Mouse (Mus musculus) hindbrain, embryonic 14.5 days (tissue): ENCODE measurements at regions not wholly inside any gene's neighbourhood (a gene's known extent, or its start where the extent isn't known, plus 50 kb on each side); places are given as distances from the start of the nearest gene placed in this dataset.
A peak's percentile ranks its signal among the peaks of the same experiment; 100 is the strongest.
"Not testable (repeated sequence)": the region's sequence is repeated elsewhere in the genome, so short reads cannot be mapped to it uniquely, and the experiment has no call there.

Source experiments
- ATAC-seq: fragments of 200-750 bp; cut with Nextera tagmentation; 2 replicates; pipeline ENCODE4 v1.8.0; 2017; ENCODE audit warnings: moderate number of reproducible peaks, mild to moderate bottlenecking, moderate TSS enrichment, moderate library complexity; ENCODE audit not compliant: low FRiP score
- DNase-seq: peaks from one replicate; pipeline ENCODE4 v3.0.0-alpha.2; 2015; ENCODE audit warnings: low spot score
- H3K27ac ChIP-seq: fragments of 300-500 bp; sonication (generic); 2 replicates; pipeline ENCODE4 v1.5.1; 2014; ENCODE audit warnings: mild to moderate bottlenecking, moderate library complexity
- H3K27me3 ChIP-seq: fragments of 300-500 bp; sonication (generic); 2 replicates; pipeline ENCODE4 v1.6.1; 2014; ENCODE audit warnings: mild to moderate bottlenecking, low read length, mixed read lengths; ENCODE audit not compliant: control insufficient read depth, insufficient read depth
- H3K36me3 ChIP-seq: fragments of 300-500 bp; sonication (generic); replicated peaks from 2 replicates; pipeline ENCODE4 v1.6.1; 2014; ENCODE audit not compliant: control insufficient read depth, insufficient read depth
- H3K4me1 ChIP-seq: fragments of 300-500 bp; sonication (generic); replicated peaks from 2 replicates; pipeline ENCODE4 v1.6.1; 2014; ENCODE audit warnings: antibody characterized with exemption, low read length, mixed read lengths; ENCODE audit not compliant: control insufficient read depth, insufficient read depth
- H3K4me2 ChIP-seq: fragments of 300-500 bp; sonication (generic); replicated peaks from 2 replicates; pipeline ENCODE4 v1.6.1; 2014; ENCODE audit warnings: mild to moderate bottlenecking, moderate library complexity
- H3K4me3 ChIP-seq: fragments of 300-500 bp; sonication (generic); replicated peaks from 2 replicates; pipeline ENCODE4 v1.5.1; 2014; ENCODE audit warnings: mild to moderate bottlenecking, low read length
- H3K9ac ChIP-seq: fragments of 300-500 bp; sonication (generic); 2 replicates; pipeline ENCODE4 v1.6.1; 2014
- H3K9me3 ChIP-seq: fragments of 300-500 bp; sonication (generic); 2 replicates; pipeline ENCODE4 v1.6.1; 2016; ENCODE audit warnings: low read length; ENCODE audit not compliant: control insufficient read depth
- WGBS: fragments of 180-500 bp; shearing (Covaris S2); extraction: QIAGEN DNeasy Blood & Tissue Kit; methylation state at CpG from one replicate; pipeline ENCODE4 v1.1.7; 2014; 5-methylcytosine and 5-hydroxymethylcytosine counted together

- no peaks in the 10 kb centered on the region for H3K27me3 ChIP-seq
- no peak overlapping the region for H3K4me3 ChIP-seq
- no peak for ATAC-seq
- DNase-seq: no peak
- no peaks in the 10 kb centered on the region for H3K36me3 ChIP-seq
- H3K27ac ChIP-seq: no peak overlapping the region
- no peak overlapping the region for H3K4me2 ChIP-seq
- no peaks in the 10 kb centered on the region for H3K4me1 ChIP-seq
- H3K9me3 ChIP-seq: no peaks in the 10 kb centered on the region
- no peak overlapping the region for H3K9ac ChIP-seq
These were observed 267.4 kb downstream of the Plod2 start for GRCm38 (mm10) chr9:92809469-92809868.

DNA sequence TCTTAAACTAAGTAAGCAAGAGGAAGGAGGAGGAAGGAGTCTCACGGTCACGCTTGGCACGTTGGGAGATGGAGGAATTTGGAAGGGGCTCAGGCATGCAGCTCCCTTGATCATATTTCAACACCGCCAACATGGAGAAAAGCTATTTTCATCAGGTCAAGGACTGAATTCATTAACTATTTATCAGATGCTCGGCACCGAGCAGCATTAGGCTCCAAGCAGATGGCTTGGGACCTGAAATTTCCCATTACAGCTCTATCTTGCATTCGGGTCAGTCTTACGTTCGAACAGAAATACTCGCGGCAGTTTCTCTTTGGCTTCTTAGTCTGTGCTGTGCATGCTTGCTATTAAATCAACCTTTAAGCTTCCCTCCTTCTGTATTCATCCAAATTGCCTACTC lies 278.7 kb downstream of the Plod2 start:
- ATAC-seq (peak; percentile 66; the same call in 1 of the 2 replicates), DNase-seq (peak; percentile 31)
- Histone ChIP-seq H3K36me3 (no peaks in the 10 kb centered on the region), H3K9me3 (no peaks in the 10 kb centered on the region), H3K4me3 (peak overlapping the region; percentile 2; the same call in 1 of the 2 replicates), H3K9ac (peak overlapping the region; percentile 28; the same call in 1 of the 2 replicates), H3K4me2 (peak overlapping the region; percentile 46), H3K27me3 (no peaks in the 10 kb centered on the region), H3K4me1 (no peaks in the 10 kb centered on the region; the same call in 1 of the 2 replicates), H3K27ac (no peak overlapping the region)
- WGBS: 27% methylated on average over 11 of the region's 11 CpGs

DNA sequence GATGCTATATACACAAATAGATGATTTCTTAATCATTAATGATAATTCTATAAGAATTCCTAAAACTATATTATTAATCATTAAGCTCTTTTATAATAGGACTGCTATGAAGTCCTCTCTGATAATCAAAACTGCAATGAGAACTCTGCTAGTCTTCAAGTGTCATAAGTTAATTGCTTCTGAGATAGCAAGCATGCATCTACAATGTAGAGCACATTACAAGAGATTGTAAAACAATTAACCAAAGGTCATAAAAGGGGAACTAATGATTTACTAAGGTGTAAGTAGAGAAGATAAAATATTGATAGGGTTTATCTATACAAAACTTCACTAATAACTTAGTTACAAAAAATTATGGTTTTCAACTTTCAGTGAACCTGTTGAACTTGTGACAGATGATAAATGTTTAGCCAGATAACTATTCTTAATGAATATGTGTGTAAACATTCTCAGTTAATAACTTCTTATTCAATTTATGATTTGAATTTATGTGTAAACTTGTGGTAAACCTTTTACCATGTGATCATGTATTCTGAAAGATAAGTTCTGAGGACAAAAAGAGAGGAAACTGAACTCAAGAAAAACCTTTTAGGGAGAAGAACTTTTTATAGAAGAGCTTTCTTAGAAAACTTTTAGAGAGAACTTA lies 284.8 kb downstream of the Plod2 start:
- Histone ChIP-seq H3K4me1 (no peaks in the 10 kb centered on the region), H3K4me3 (no peak overlapping the region), H3K9ac (no peak overlapping the region), H3K36me3 (no peaks in the 10 kb centered on the region), H3K9me3 (no peaks in the 10 kb centered on the region), H3K27me3 (no peaks in the 10 kb centered on the region), H3K4me2 (no peak overlapping the region), H3K27ac (no peak overlapping the region)
- DNase-seq (no peak), ATAC-seq (no peak)

- H3K9me3 ChIP-seq, H3K27me3 ChIP-seq, H3K4me2 ChIP-seq, H3K27ac ChIP-seq, H3K9ac ChIP-seq, H3K4me1 ChIP-seq, H3K36me3 ChIP-seq, H3K4me3 ChIP-seq, ATAC-seq, DNase-seq: not testable (repeated sequence)
- 97% methylated on average over 2 of the region's 2 CpGs for WGBS
These were observed 294.1 kb downstream of the Plod2 start for GRCm38 (mm10) chr9:92836156-92836555.

DNA sequence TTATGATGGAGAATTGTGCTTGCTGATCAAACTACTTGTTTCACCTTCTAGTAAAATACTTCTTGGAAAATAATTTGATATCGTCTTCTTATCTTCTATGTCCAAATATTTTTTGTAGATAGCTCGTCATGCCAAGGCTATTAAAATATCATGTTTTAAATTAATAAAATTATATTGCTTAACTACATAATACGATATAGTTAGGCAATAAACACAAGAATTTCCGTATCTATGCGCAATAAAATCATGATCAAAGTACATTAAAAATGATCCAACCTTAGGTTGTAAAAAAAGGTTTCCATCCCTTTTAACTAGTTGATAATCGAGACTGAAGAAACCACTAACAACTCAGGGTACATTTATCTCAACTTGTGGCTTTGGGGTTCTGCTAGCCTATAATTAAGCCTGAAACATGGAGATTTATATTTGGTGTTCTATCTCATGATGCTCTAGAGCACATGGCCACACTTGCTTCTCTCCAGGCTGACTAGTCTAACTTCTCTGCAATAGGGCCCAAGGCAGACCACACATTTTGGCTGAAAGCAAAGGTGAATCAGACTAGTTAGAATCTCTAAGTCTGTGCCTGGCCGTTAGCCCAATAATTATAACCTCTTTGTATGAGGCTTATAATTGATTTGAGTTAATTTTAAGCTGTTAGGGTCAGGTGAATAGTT lies 314.5 kb downstream of the Plod2 start:
- whole genome bisulfite sequencing: 93% methylated on average over 7 of the region's 7 CpGs
- Histone ChIP-seq H3K9ac (no peak overlapping the region), H3K9me3 (no peaks in the 10 kb centered on the region), H3K4me2 (no peak overlapping the region), H3K36me3 (no peaks in the 10 kb centered on the region), H3K27me3 (no peaks in the 10 kb centered on the region), H3K4me1 (no peaks in the 10 kb centered on the region), H3K27ac (no peak overlapping the region), H3K4me3 (no peak overlapping the region)
- no peak for ATAC-seq
- DNase-seq: no peak

GRCm38 (mm10) chr9:92865822-92866221 lies 323.8 kb downstream of the Plod2 start:
- WGBS: 93% methylated on average over 6 of the region's 6 CpGs
- Histone ChIP-seq H3K4me1 (no peaks in the 10 kb centered on the region), H3K9ac (no peak overlapping the region), H3K27me3 (no peaks in the 10 kb centered on the region), H3K36me3 (no peaks in the 10 kb centered on the region), H3K9me3 (no peaks in the 10 kb centered on the region), H3K27ac (no peak overlapping the region), H3K4me2 (no peak overlapping the region), H3K4me3 (no peak overlapping the region)
- DNase-seq (no peak), ATAC-seq (no peak)

- H3K27ac ChIP-seq: no peak overlapping the region
- no peak overlapping the region for H3K4me2 ChIP-seq
- H3K9ac ChIP-seq: no peak overlapping the region
- H3K36me3 ChIP-seq: no peaks in the 10 kb centered on the region
- 32% methylated on average over 4 of the region's 4 CpGs for WGBS
- no peaks in the 10 kb centered on the region for H3K9me3 ChIP-seq
- ATAC-seq (no peak), DNase-seq (peak; percentile 73)
- H3K4me1 ChIP-seq: peaks cover 6% of the 10 kb centered on the region; the same call in 1 of the 2 replicates
- no peak overlapping the region for H3K4me3 ChIP-seq
- no peaks in the 10 kb centered on the region for H3K27me3 ChIP-seq
These were observed 336.6 kb downstream of the Plod2 start for GRCm38 (mm10) chr9:92878589-92878988.

- DNase-seq (no peak), ATAC-seq (no peak)
- no peak overlapping the region for H3K9ac ChIP-seq
- no peak overlapping the region for H3K27ac ChIP-seq
- H3K4me2 ChIP-seq: no peak overlapping the region
- H3K4me3 ChIP-seq: no peak overlapping the region
- no peaks in the 10 kb centered on the region for H3K9me3 ChIP-seq
- WGBS: 88% methylated on average over 2 of the region's 2 CpGs
- H3K27me3 ChIP-seq: no peaks in the 10 kb centered on the region
- peaks cover 6% of the 10 kb centered on the region; the same call in 1 of the 2 replicates for H3K4me1 ChIP-seq
- no peaks in the 10 kb centered on the region for H3K36me3 ChIP-seq
These were observed 337.8 kb downstream of the Plod2 start for GRCm38 (mm10) chr9:92879812-92880211.

- H3K9ac ChIP-seq: no peak overlapping the region
- no peaks in the 10 kb centered on the region for H3K9me3 ChIP-seq
- 16% methylated on average over 3 of the region's 3 CpGs for WGBS
- ATAC-seq (peak; percentile 70; the same call in 1 of the 2 replicates), DNase-seq (no peak)
- H3K4me3 ChIP-seq: no peak overlapping the region
- H3K4me2 ChIP-seq: no peak overlapping the region
- no peaks in the 10 kb centered on the region for H3K36me3 ChIP-seq
- H3K27ac ChIP-seq: no peak overlapping the region
- no peaks in the 10 kb centered on the region for H3K27me3 ChIP-seq
- peaks cover 6% of the 10 kb centered on the region; the same call in 1 of the 2 replicates for H3K4me1 ChIP-seq
These were observed 340.3 kb downstream of the Plod2 start for GRCm38 (mm10) chr9:92882251-92882832.
